Mouse (Mus musculus) small intestine, adult 2 months (tissue): ENCODE measurements at regions not wholly inside any gene's neighbourhood (a gene's known extent, or its start where the extent isn't known, plus 50 kb on each side); places are given as distances from the start of the nearest gene placed in this dataset.

Source experiments
- H3K27ac ChIP-seq: fragments of 200-500 bp; 2 replicates; pipeline ENCODE4 v1.5.1; 2012; ENCODE audit warnings: low read depth, low read length, control low read depth, inconsistent platforms; ENCODE audit not compliant: insufficient read depth
- H3K27me3 ChIP-seq: fragments of 200-500 bp; 2 replicates; pipeline ENCODE4 v1.6.1; 2012; ENCODE audit warnings: mild to moderate bottlenecking, moderate library complexity, low read length, inconsistent platforms; ENCODE audit not compliant: control insufficient read depth, insufficient read depth
- H3K36me3 ChIP-seq: fragments of 200-500 bp; 2 replicates; pipeline ENCODE4 v1.6.1; 2012; ENCODE audit warnings: mild to moderate bottlenecking, low read length, control low read depth, inconsistent platforms; ENCODE audit not compliant: control insufficient read depth, insufficient read depth
- H3K4me1 ChIP-seq: fragments of 200-500 bp; 2 replicates; pipeline ENCODE4 v1.6.1; 2012; ENCODE audit warnings: low read length, inconsistent platforms, mixed read lengths; ENCODE audit not compliant: control insufficient read depth, insufficient read depth, insufficient read length
- H3K4me3 ChIP-seq: fragments of 200-500 bp; 2 replicates; pipeline ENCODE4 v1.5.1; 2012; ENCODE audit warnings: low read depth, mild to moderate bottlenecking, control low read depth, inconsistent platforms, low read length, moderate library complexity
- CTCF ChIP-seq: fragments of 200-500 bp; IDR thresholded peaks from 2 replicates; pipeline ENCODE4 v1.5.1; 2012; ENCODE audit warnings: low read depth, mild to moderate bottlenecking, control low read depth, inconsistent platforms, low read length, moderate library complexity, mixed read lengths; ENCODE audit not compliant: insufficient replicate concordance, insufficient read length; ENCODE audit errors: extremely low read depth
- POLR2A ChIP-seq: fragments of 200-500 bp; IDR thresholded peaks from 2 replicates; pipeline ENCODE4 v1.6.1; 2012; ENCODE audit warnings: low read depth, mild to moderate bottlenecking, control low read depth, inconsistent platforms, low read length, moderate library complexity
- WGBS: fragments of 180-500 bp; shearing (Covaris S2); methylation state at CpG from one replicate; pipeline ENCODE4 v1.1.7; 2018; 5-methylcytosine and 5-hydroxymethylcytosine counted together

DNA sequence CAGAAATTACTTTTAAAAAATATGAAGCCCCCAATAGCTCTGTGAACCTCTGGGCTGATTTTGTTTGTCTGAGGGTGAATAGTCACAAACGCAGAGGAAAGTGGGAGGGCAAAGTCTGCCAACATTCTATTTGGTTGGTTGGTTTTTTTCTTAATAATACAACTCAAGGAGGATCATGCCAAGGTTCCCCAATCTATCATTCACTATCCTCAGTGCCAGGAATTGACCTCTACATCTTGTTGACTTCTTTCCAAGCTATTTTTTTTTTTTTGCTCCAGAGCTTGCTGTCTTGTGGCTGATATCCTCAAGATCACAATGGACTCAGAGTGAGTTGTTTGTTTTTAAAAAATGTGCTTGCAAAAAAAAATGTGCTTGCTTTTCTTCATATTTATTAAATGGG is 471.2 kb downstream of the Ebf1 start:
- Histone ChIP-seq H3K27ac (no peak overlapping the region), H3K27me3 (no peaks in the 10 kb centered on the region), H3K36me3 (no peaks in the 10 kb centered on the region), H3K4me1 (no peaks in the 10 kb centered on the region), H3K4me3 (no peak overlapping the region)
- WGBS: 72% methylated on average over 1 of the region's 1 CpGs
- TF ChIP-seq POLR2A (no peak), CTCF (no peak)

DNA sequence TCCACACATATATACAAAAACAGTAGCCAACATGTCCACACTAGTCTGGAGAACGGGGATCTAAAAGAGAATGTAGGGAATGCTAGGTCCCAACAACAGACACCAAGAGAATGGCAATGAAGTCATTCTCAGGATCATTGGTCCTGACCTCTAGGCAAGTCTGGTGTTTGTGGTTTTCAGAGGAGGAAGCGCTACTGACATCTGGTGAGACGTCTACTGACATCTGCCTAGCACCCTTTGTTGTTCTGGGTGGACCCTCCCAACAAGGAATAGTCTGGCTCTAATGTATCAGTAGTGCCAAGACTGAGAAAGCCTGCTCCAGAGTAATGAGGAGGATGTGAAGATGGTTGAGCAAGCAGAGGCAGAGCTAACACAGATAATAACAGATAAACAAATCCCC is 472.4 kb downstream of the Ebf1 start:
- Histone ChIP-seq H3K36me3 (no peaks in the 10 kb centered on the region), H3K4me3 (no peak overlapping the region), H3K27me3 (no peaks in the 10 kb centered on the region), H3K4me1 (no peaks in the 10 kb centered on the region), H3K27ac (no peak overlapping the region)
- no peak for TF ChIP-seq POLR2A
- TF ChIP-seq CTCF: no peak
- 77% methylated on average over 3 of the region's 3 CpGs for WGBS

DNA sequence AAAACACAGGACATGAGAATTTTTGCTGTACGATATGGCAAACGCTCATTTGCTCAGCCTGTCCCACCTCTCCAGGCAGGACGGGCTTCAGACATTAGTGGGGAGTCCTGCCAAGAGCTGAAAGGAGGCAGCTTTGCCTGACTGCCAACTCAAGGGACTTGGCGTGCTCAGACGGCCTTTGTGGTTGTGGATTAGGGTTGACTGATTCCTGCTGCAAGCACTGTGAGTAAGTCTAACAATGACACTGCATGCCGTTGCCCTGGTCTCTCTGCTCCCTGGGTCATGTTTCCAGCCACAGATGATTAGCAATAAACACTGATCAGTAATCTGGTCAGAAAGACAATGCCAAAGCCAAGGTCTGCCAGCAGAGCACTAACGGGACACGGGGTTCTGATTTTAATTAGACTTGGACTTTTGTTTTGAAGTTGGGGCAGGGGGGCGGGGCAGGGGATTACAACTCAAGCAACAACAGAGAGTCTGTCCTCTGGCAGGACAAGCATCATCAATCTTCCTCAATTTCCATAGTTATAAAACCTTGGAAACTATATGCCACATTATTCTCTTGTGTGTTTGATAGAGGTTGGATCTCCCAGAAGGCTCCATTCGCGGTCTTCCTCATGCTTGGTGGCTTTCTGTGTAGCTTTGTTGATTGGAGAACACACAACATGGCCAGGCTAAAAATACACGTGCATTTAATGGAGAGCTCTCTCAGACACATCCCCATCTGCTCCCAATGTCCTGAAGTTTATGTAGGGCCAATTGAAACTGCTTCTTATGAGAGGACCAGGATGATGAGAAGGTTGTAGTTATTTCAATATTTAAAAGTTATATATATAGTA is 486.6 kb downstream of the Ebf1 start:
- Histone ChIP-seq H3K27ac (no peak overlapping the region), H3K36me3 (no peaks in the 10 kb centered on the region), H3K4me1 (no peaks in the 10 kb centered on the region), H3K27me3 (no peaks in the 10 kb centered on the region), H3K4me3 (no peak overlapping the region)
- 71% methylated on average over 12 of the region's 12 CpGs for WGBS
- TF ChIP-seq CTCF (no peak), POLR2A (no peak)

DNA sequence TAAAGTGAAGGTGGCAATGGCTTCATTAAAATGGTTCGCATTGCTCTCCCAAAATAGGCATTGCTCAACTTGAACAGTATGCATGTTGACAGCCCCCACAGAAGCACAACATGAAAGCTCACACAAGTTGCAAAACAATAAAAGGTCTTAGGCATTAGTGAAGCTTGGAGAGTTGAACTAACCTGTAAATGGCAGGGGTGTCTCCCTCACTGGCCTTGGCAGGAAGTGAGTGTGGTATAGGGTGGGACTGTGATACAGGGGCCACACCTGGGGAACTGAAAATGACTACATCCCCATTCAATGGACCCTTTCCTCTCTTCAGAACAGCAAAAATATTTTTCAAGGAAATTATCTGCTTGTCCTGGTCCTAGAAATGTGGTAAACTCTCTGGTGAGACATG is 499.6 kb downstream of the Ebf1 start:
- TF ChIP-seq POLR2A (no peak), CTCF (no peak)
- no peaks in the 10 kb centered on the region for H3K4me1 ChIP-seq
- no peak overlapping the region for H3K27ac ChIP-seq
- WGBS: 92% methylated on average over 1 of the region's 1 CpGs
- no peak overlapping the region for H3K4me3 ChIP-seq
- no peaks in the 10 kb centered on the region for H3K27me3 ChIP-seq
- no peaks in the 10 kb centered on the region for H3K36me3 ChIP-seq

DNA sequence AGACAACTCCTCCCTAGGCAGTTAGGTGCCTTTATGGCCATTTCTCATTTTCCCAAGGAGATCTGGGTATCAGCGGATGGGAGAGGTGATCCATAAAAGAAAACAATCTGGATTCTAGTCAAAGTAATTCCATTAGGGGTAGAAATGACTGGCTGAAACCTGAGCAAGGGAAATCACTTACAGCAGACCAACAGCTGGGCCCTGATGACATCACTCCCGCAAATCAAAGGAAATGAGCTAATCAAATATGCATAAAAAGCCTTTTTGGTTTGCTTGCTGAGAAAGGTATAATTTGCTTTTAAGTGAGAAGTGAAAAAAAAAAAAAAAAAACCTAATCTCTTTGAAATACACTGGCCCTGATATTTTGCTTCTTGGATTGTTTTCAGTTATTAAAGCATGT is 506.2 kb downstream of the Ebf1 start:
- WGBS: 77% methylated on average over 2 of the region's 2 CpGs
- Histone ChIP-seq H3K4me1 (no peaks in the 10 kb centered on the region), H3K4me3 (no peak overlapping the region), H3K36me3 (no peaks in the 10 kb centered on the region), H3K27me3 (no peaks in the 10 kb centered on the region), H3K27ac (no peak overlapping the region)
- TF ChIP-seq CTCF (no peak), POLR2A (no peak)

DNA sequence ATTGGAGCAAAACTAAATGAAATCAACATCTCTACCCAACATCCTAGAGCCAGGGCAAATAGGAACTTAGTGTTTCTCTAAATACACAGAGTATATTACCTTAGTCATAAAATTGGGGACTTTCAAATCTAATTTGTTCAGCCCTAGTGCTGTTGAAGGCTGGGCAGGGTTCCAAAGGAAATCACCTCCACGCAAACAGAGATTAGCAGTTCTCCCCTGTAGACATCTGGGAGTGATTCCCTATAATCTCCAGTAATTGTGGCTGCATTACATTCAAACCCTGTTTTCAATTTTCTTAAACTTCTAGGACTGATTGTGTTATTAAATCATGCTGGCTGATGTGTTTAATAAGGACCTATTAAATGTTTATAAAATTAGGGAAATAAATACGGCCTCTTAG is 519.7 kb downstream of the Ebf1 start:
- Histone ChIP-seq H3K36me3 (no peaks in the 10 kb centered on the region), H3K4me1 (no peaks in the 10 kb centered on the region), H3K27ac (no peak overlapping the region), H3K27me3 (no peaks in the 10 kb centered on the region), H3K4me3 (no peak overlapping the region)
- 61% methylated on average over 2 of the region's 2 CpGs for WGBS
- no peak for TF ChIP-seq POLR2A
- no peak for TF ChIP-seq CTCF

DNA sequence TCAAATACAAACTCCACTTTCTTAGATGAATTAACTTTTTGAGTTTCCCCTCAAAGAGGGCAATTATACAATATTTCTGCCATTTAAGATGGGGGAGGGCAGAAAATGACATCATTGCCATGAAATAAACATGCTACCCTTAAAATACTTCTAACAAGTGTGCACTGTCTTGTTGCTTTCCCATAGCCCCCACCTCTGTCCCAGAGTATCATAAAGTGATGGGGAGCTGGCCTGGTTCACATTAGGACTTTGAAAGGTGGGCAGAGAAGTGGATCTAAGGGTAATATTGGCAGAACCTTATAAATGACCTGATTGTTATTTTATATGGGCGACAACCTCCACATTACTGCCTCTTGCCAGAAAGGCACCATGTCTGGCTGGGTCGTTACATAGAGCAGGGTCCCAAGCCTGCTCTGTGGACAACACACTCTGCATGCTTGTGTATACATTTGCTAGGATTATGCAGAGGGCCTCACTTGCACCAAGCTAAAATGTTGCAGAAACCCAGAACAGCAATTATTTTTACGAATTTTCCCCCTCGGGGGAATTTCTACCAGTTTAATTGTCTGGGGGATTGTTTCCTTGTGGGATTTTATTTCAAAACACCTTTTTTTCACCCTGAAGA is 521.3 kb downstream of the Ebf1 start:
- TF ChIP-seq POLR2A (no peak), CTCF (no peak)
- 78% methylated on average over 4 of the region's 4 CpGs for WGBS

More for the DNA sequence above, 521.3 kb downstream of the Ebf1 start:
- H3K36me3 ChIP-seq: no peaks in the 10 kb centered on the region
- no peak overlapping the region for H3K27ac ChIP-seq
- H3K4me3 ChIP-seq: no peak overlapping the region
- H3K4me1 ChIP-seq: no peaks in the 10 kb centered on the region
- H3K27me3 ChIP-seq: no peaks in the 10 kb centered on the region
